Mouse (Mus musculus): ENCODE data around the gene Adora2a. TPM values are rescaled to one million over a fixed set of nuclear protein-coding genes. Genes with fewer than 3 reads are reported as not detected.

Adora2a gene
- polyA plus RNA-seq, 1 experiment from 2014 or later: 4.1 TPM

DNA sequence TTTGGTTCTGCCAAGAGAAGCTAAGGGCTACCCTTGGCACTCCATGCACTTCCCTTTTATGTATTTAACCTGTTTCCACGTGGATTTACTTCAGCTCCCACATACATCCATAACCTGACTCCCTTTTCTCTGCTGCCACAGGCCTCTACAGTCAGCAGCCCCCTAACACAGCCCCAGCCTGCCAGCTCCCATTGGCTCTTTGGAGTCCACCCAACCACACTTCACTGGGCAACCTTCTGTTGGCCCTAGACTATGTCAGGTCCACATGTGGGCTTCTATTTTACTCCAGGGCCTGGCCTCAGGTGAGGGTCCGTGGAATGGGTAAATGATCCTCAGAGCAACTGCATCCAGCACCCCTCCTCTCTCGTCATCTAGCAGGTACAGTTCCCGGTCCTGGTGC, 14.1 kb upstream of the Adora2a start:
- Histone ChIP-seq H3K36me3 (ENCODE audit: control insufficient read depth, insufficient read depth, low read length) (peaks cover 62% of the 10 kb centered on the region), H3K9ac (ENCODE audit: low read depth, low read length) (no peak overlapping the region), H3K9me3 (ENCODE audit: control insufficient read depth, low read length) (no peaks in the 10 kb centered on the region), H3K27ac (replicated peaks; ENCODE audit: low read depth, low read length) (no peak overlapping the region), H3K4me3 (ENCODE audit: low read depth, low read length) (no peak overlapping the region), H3K4me2 (ENCODE audit: low read depth, low read length) (no peak overlapping the region), H3K27me3 (replicated peaks; ENCODE audit: control insufficient read depth, insufficient read depth, low read length) (no peaks in the 10 kb centered on the region), H3K4me1 (ENCODE audit: control insufficient read depth, insufficient read depth, low read length) (no peaks in the 10 kb centered on the region)
- DNase-seq (ENCODE audit: low spot score): no peak
- ATAC-seq (ENCODE audit: low read depth): no peak
- WGBS: 88% methylated on average over 4 of the region's 4 CpGs

DNA sequence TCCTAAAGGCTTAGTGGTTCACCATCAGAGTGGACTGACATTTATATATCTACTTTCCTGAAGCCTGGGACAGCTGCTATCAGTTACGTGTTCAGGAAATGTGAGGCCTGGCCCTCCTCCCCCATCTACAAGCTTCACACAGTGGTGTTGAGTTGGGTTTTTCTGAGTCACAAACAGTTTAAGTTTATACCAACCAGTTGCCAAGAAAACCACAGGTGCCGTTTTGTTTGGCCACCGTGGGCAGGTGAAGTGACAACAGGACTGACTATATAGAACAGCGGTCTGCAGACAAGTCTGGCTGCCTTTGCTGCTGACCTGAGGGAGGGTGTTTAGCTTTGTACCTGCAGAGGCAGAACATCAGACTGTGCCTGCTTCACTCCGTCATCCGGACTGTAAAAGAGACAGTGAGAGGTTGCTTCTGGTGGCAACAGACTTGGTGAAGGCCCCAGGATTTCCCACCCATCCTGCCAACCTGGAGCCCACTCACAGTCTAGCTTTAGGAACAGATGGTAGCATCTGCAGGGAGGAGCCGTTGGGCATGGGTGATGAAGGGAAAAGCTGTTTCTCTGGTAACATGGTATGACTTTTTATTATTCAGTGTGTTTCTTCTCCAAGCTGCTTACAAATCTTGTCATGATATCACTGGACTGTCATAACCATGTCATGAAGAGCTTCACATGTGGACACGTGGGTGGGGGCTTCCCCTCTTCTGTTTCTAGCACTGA, 13.2 kb upstream of the Adora2a start:
- Histone ChIP-seq H3K9me3 (ENCODE audit: control insufficient read depth, low read length) (no peaks in the 10 kb centered on the region), H3K4me3 (ENCODE audit: low read depth, low read length) (no peak overlapping the region), H3K9ac (ENCODE audit: low read depth, low read length) (no peak overlapping the region), H3K36me3 (ENCODE audit: control insufficient read depth, insufficient read depth, low read length) (peaks cover 66% of the 10 kb centered on the region), H3K27me3 (replicated peaks; ENCODE audit: control insufficient read depth, insufficient read depth, low read length) (no peaks in the 10 kb centered on the region), H3K4me2 (ENCODE audit: low read depth, low read length) (no peak overlapping the region), H3K27ac (replicated peaks; ENCODE audit: low read depth, low read length) (no peak overlapping the region), H3K4me1 (ENCODE audit: control insufficient read depth, insufficient read depth, low read length) (no peaks in the 10 kb centered on the region)
- DNase-seq (ENCODE audit: low spot score) (no peak), ATAC-seq (ENCODE audit: low read depth) (no peak)
- 77% methylated on average over 8 of the region's 8 CpGs for WGBS

DNA sequence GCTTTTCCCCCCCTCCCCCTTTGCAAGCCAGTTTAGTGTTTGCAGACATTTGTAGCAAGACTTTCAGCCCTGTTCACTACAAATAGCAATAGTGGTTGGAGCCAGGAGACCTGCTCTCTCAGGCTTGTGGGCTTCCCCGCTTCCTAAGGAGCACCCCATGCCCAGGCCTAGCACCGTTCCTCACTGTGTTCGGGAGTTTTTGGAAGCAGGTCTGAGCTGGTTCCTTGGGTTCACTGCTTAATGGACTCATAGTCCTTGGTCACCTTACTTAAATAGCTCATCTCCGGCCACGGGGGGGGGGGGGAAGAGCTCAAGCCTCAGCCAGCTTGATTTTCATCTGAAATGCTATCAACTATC, 12.7 kb upstream of the Adora2a start:
- Histone ChIP-seq H3K4me2 (ENCODE audit: low read depth, low read length) (no peak overlapping the region), H3K4me1 (ENCODE audit: control insufficient read depth, insufficient read depth, low read length) (no peaks in the 10 kb centered on the region), H3K9me3 (ENCODE audit: control insufficient read depth, low read length) (no peaks in the 10 kb centered on the region), H3K27ac (replicated peaks; ENCODE audit: low read depth, low read length) (0 out of 2 replicates have a peak overlapping the region, but pooled peaks have one; percentile 10), H3K4me3 (ENCODE audit: low read depth, low read length) (no peak overlapping the region), H3K9ac (ENCODE audit: low read depth, low read length) (no peak overlapping the region), H3K36me3 (ENCODE audit: control insufficient read depth, insufficient read depth, low read length) (peaks cover 66% of the 10 kb centered on the region), H3K27me3 (replicated peaks; ENCODE audit: control insufficient read depth, insufficient read depth, low read length) (no peaks in the 10 kb centered on the region)
- WGBS: 90% methylated on average over 5 of the region's 5 CpGs
- ATAC-seq (ENCODE audit: low read depth) (no peak), DNase-seq (ENCODE audit: low spot score) (no peak)

GRCm38 (mm10) chr10:75304413-75304812, 12.3 kb upstream of the Adora2a start:
- no peaks in the 10 kb centered on the region for H3K9me3 ChIP-seq (ENCODE audit: control insufficient read depth, low read length)
- ATAC-seq (ENCODE audit: low read depth): no peak
- no peak for DNase-seq (ENCODE audit: low spot score)

DNA sequence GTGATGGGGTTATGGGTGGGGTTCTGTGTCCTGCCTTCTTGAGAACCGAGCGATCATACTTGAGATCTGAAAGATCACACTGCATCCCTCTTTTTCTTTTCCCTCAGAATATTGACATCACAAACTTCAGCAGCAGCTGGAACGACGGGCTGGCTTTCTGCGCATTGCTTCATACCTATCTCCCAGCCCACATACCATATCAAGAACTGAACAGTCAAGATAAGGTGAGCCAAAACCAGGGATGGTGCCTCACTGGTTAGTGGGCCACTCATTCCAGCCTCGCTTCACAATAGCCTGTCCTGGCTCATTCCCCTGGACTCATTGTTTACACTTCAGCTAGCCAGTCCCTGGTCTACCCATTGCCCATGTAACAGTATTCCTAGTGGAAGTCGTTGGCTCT, 9.5 kb upstream of the Adora2a start:
- Histone ChIP-seq H3K27ac (replicated peaks; ENCODE audit: low read depth, low read length) (no peak overlapping the region), H3K4me2 (ENCODE audit: low read depth, low read length) (no peak overlapping the region), H3K27me3 (replicated peaks; ENCODE audit: control insufficient read depth, insufficient read depth, low read length) (no peaks in the 10 kb centered on the region), H3K9ac (ENCODE audit: low read depth, low read length) (no peak overlapping the region), H3K9me3 (ENCODE audit: control insufficient read depth, low read length) (no peaks in the 10 kb centered on the region), H3K4me1 (ENCODE audit: control insufficient read depth, insufficient read depth, low read length) (no peaks in the 10 kb centered on the region), H3K36me3 (ENCODE audit: control insufficient read depth, insufficient read depth, low read length) (peaks cover 89% of the 10 kb centered on the region), H3K4me3 (ENCODE audit: low read depth, low read length) (no peak overlapping the region)
- WGBS: 95% methylated on average over 7 of the region's 7 CpGs
- no peak for DNase-seq (ENCODE audit: low spot score)
- ATAC-seq (ENCODE audit: low read depth): no peak

More at GRCm38 (mm10) chr10:75304413-75304812, 12.3 kb upstream of the Adora2a start:
- H3K27me3 ChIP-seq (replicated peaks; ENCODE audit: control insufficient read depth, insufficient read depth, low read length): no peaks in the 10 kb centered on the region
- H3K36me3 ChIP-seq (ENCODE audit: control insufficient read depth, insufficient read depth, low read length): peaks cover 68% of the 10 kb centered on the region
- no peak overlapping the region for H3K9ac ChIP-seq (ENCODE audit: low read depth, low read length)
- no peak overlapping the region for H3K4me2 ChIP-seq (ENCODE audit: low read depth, low read length)
- no peak overlapping the region for H3K4me3 ChIP-seq (ENCODE audit: low read depth, low read length)
- no peaks in the 10 kb centered on the region for H3K4me1 ChIP-seq (ENCODE audit: control insufficient read depth, insufficient read depth, low read length)
- WGBS: 66% methylated on average over 6 of the region's 6 CpGs
- 0 out of 2 replicates have a peak overlapping the region, but pooled peaks have one; percentile 10 for H3K27ac ChIP-seq (replicated peaks; ENCODE audit: low read depth, low read length)

DNA sequence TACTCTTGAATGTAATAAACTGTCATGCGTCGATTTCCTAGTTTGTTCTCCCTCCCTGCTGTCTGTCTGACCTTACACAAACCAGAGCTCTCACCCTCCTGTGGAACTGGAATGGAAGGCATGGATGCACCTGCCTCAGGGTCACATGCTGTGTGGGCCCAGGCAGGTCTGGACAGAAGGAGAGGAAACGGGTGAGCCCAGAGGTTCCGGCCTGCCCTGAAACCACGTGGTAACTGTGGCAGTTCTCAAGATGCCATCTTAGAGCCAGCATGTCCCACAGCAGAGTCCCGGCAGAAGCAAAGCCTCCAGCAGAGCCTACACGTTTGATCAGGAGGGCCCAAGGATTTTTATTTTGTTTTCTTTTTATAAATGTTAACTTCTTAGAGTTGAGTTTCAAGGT, 4.3 kb upstream of the Adora2a start:
- no peak for ATAC-seq (ENCODE audit: low read depth)
- Histone ChIP-seq H3K9ac (ENCODE audit: low read depth, low read length) (no peak overlapping the region), H3K4me3 (ENCODE audit: low read depth, low read length) (no peak overlapping the region), H3K27me3 (replicated peaks; ENCODE audit: control insufficient read depth, insufficient read depth, low read length) (peaks cover 11% of the 10 kb centered on the region), H3K4me2 (ENCODE audit: low read depth, low read length) (no peak overlapping the region), H3K9me3 (ENCODE audit: control insufficient read depth, low read length) (no peaks in the 10 kb centered on the region), H3K27ac (replicated peaks; ENCODE audit: low read depth, low read length) (no peak overlapping the region), H3K4me1 (ENCODE audit: control insufficient read depth, insufficient read depth, low read length) (0 out of 2 replicates have a peak, but pooled peaks cover 4% of the 10 kb centered on the region), H3K36me3 (ENCODE audit: control insufficient read depth, insufficient read depth, low read length) (peaks cover 46% of the 10 kb centered on the region)
- 67% methylated on average over 7 of the region's 7 CpGs for WGBS
- no peak for DNase-seq (ENCODE audit: low spot score)

DNA sequence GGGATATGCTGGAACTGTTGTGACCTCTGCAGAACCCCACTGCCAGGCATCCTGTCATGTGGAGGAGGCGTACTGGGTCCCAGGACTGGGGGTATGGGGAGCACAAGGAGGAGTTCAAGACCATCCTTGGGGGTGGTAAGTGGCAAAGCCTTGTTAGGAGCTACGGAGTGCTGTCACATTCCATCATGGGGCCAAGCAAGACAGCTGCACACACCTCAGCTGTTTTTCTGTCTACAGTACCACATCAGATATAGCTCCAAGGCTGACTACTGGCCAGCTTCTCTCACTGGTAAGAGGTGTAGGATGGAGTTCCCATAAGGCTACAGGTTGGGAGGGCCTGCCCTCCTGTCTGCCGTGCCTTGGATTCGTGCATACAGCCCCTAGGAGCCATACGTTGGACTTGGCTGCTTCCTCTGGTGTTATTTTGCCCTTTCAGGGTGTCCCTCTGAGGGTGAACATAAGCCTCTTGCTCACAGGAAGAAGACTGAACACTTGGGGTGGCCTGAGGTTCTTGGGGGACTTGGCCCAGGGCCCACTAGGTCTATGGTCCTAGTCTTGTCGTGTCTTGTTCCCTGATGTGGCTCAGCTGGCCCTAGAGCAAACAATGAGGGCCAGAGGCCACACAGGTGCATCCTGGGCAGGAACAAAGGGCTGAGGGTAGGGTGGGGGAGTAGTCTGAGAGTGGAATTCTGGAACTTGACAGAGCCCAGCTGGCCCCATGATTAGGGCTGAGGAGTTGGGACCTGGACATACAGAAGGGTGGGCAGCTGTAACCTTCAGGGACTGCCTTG, 2.3 kb upstream of the Adora2a start:
- ATAC-seq (ENCODE audit: low read depth) (no peak), DNase-seq (ENCODE audit: low spot score) (peak; percentile 12)
- H3K36me3 ChIP-seq (ENCODE audit: control insufficient read depth, insufficient read depth, low read length): peaks cover 26% of the 10 kb centered on the region
- 49% methylated on average over 6 of the region's 6 CpGs for WGBS
- no peak overlapping the region for H3K4me2 ChIP-seq (ENCODE audit: low read depth, low read length)
- no peak overlapping the region for H3K9ac ChIP-seq (ENCODE audit: low read depth, low read length)
- peaks cover 26% of the 10 kb centered on the region for H3K27me3 ChIP-seq (replicated peaks; ENCODE audit: control insufficient read depth, insufficient read depth, low read length)
- 0 out of 2 replicates have a peak, but pooled peaks cover 4% of the 10 kb centered on the region for H3K4me1 ChIP-seq (ENCODE audit: control insufficient read depth, insufficient read depth, low read length)
- no peak overlapping the region for H3K4me3 ChIP-seq (ENCODE audit: low read depth, low read length)
- H3K27ac ChIP-seq (replicated peaks; ENCODE audit: low read depth, low read length): no peak overlapping the region
- no peaks in the 10 kb centered on the region for H3K9me3 ChIP-seq (ENCODE audit: control insufficient read depth, low read length)

GRCm38 (mm10) chr10:75315756-75316155, 921 bp upstream of the Adora2a start:
- H3K27me3 ChIP-seq (replicated peaks; ENCODE audit: control insufficient read depth, insufficient read depth, low read length): peaks cover 26% of the 10 kb centered on the region
- no peak overlapping the region for H3K4me3 ChIP-seq (ENCODE audit: low read depth, low read length)
- no peak overlapping the region for H3K9ac ChIP-seq (ENCODE audit: low read depth, low read length)
- H3K4me2 ChIP-seq (ENCODE audit: low read depth, low read length): no peak overlapping the region
- ATAC-seq (ENCODE audit: low read depth) (no peak), DNase-seq (ENCODE audit: low spot score) (peak; percentile 14)
- H3K27ac ChIP-seq (replicated peaks; ENCODE audit: low read depth, low read length): no peak overlapping the region
- WGBS: 77% methylated on average over 8 of the region's 8 CpGs
- 0 out of 2 replicates have a peak, but pooled peaks cover 4% of the 10 kb centered on the region for H3K4me1 ChIP-seq (ENCODE audit: control insufficient read depth, insufficient read depth, low read length)
- H3K36me3 ChIP-seq (ENCODE audit: control insufficient read depth, insufficient read depth, low read length): peaks cover 13% of the 10 kb centered on the region
- H3K9me3 ChIP-seq (ENCODE audit: control insufficient read depth, low read length): no peaks in the 10 kb centered on the region

All from embryonic facial prominence, embryonic 14.5 days (tissue).